Mouse (Mus musculus) naive thymus-derived CD4-positive, alpha-beta T cell, adult 2 months (primary cell): ENCODE measurements at regions not wholly inside any gene's neighbourhood (a gene's known extent, or its start where the extent isn't known, plus 50 kb on each side); places are given as distances from the start of the nearest gene placed in this dataset.

Experiments used
- DNase-seq: peaks from one replicate; pipeline ENCODE4 v3.0.0-alpha.2; 2011; ENCODE audit warnings: low read depth

DNA sequence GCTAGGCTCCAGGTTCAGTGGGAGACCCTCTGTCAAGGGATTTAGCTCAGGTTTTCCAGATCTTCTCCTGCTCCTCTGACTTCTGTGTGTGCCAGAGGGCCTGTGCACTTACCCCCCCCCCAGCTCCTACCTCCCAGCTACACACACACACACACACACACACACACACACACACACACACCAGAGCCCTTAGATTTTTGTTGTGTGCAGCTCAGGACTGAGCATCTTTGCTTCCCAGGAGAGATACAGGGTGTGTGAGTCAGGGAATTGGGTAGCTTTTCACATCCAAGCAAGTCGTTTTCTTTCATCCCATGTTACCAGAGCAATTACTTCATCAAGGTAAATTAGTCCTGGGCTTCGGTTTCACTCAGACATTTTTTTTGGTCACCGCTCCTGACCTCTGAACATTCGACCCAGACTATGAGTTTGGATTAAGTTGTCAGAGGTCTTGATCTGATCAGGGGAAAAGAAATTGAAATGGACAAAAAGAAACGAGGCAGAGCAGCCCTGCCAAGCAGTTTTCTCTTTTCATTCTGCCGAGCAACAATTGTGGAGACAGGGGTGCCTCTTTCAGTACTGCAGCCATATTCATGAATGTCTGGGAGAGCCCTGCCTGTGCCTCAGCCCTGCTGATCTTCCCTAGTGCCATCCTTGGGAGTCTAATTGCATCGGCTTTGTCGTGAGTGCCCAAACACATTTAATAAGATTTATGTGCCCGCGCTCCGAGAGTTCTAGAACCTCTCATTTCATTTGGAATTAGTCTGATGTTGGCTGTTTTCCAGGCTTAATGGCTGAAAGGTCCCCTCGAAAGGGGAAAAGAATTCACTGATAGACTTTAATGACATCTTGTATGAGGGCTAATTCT is 241.3 kb downstream of the 1500009L16Rik start:
- no peak for DNase-seq

DNA sequence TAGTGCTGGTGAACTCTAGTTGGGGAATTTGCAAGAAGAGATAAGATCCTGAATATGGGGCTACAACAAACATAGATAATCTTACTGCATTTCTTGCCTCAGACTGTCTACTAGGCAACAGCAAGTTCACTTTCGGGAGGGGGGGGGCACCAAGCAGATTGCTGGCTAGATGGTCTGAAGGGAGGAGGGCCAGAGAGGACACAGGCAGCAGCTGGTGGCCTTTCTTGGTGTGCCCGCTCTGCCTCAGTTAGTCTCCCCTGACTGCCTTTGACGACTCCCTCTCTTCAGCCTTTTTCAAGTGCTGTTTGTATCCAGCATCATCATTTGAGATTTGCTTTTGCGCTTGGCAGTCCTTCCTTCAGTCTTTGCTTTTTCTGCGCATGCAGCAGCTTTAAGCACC is 242.2 kb downstream of the 1500009L16Rik start:
- no peak for DNase-seq

DNA sequence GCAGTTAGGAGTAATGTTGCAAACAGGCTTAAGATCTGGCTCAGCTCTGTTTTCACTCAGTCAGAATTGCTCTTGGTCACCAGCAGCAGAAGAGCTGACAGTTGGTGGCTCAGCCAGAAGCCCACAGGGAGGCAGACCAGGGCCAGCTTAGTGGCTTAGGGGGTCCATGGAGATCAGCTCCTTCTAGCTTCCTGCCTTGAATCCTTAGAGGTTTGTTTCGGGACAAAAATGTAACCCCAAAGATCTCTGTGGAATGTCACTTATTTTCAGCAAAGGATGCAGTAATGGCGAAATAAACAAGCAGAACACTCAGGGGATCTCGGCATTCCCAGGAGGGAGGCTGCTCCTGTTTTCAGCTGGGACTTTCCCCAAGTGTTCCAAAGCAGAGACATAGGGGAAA is 247.8 kb downstream of the 1500009L16Rik start:
- DNase-seq, result no peak

DNA sequence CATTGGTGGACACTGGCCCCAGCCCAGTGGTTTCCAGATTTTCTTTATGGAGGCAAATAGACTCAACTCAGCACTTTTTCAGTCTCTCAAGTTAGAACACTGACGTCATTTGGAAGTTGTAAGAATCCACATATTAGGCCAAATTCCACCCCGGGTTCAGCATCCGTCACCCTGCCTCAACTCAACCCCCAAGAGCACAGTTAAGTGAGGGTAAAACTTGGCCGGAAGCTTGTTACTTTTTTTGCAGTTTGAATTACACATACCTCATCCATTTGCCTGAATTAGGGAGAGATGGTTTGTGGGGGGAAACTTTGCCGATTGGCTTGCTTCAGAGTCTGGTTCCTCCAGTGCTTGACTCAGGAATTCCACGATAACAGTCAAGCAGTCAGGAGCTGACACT is 251.9 kb downstream of the 1500009L16Rik start:
- DNase-seq, result no peak

DNA sequence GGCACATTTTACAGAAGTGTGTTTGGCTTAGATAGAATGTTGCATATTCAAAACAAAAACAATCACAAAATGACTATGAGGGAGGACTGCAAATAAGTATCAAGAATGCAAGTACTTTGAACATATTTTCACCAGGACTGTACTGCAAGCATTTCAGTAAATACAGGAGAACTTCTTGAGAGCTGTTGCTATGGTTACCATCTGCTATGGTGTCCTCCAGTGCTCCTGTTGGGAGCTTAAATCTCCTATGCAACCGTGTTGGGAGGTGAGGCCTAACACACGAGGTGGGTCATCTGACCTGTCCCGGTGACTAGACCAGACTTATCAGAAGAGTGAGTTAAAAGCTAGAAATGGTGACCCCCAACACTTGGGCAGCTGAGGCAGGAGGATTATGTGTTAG is 253.9 kb downstream of the 1500009L16Rik start:
- DNase-seq, result no peak

DNA sequence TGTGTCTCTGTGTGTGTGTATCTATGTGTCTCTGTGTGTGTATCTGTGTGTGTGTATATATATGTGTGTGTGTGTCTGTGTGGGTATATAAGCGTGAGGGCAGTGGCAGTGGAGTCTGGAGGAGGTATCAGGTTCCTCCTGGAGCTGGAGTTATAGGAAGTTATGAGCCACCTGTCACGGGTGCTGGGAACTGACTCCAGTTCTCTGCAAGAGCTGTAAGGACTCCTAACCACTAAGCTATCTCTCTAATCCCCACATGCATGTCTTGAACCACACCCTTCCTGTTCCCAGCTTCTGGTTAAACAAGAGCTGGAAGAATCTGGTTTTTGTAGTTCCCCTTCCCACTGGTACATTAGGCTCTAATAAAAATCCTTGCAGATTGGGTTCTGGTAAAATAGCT is 257.3 kb downstream of the 1500009L16Rik start:
- DNase-seq, result no peak

DNA sequence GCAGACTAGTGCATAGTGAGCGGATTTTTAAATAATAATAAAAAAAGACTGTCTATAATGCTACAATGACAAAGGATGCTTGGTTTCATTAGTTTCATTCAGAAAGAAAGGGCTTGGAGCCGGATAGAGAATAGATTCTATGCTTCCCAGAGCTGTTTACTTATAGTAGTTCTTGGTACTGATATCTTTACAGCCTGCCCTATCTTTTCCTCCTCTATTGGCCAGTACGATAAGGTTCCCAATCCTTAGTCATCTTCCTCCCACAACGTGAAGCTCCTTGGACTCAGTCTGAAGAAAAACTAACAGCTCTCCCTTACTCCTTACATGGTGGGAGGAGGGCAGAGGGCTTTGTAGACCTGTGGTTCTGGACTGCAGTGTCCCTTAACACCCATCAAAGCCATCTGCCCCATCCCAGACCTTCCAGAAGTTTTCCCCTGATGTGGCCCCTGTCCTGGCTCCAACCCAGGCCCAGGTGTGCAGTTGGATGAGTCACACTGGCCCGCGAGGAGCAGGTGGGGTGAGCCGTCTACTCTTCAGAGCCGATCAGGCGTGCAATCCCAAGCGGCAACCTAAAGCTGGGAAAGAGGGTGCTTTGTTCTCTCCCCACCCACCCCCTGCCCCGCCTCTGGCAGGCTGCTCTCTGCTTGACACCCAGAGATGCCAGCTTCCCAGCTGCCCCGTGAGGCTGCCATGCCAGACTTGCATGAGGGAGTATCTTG is 262.2 kb downstream of the 1500009L16Rik start:
- DNase-seq, result no peak

DNA sequence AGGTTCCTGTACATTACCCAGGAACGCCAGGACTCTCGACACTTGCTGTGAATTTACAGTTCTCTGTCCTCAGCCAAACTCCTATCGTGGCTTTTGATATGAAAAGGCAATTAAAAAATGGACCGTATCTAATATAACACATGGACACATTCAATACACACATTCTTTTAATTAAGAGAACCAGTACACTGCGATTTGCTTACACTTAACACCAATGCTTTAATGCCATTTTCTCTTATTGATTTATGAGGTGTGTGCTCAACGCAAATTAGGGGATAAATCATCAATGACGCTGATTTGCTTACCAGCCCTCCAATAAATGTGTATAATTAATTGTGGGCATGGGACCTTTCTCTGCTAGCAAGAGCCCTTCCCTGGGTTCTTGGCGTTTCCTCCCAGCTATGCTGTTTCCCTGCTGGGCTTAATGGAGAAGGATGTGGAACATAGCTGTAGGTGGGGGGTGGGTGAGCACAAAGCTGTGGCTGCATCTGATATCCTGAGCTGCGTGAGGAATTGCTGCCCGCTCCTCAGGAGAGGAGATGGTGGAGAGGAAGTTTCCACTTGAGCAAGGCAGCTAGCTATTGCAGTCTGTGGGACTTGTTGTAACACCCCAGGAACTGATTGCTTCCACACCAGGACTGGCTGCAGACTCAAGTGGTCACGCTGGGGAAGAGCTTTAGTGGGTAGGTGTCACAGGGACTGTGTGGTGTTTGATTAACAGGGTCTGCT is 270.1 kb downstream of the 1500009L16Rik start:
- DNase-seq, result no peak

DNA sequence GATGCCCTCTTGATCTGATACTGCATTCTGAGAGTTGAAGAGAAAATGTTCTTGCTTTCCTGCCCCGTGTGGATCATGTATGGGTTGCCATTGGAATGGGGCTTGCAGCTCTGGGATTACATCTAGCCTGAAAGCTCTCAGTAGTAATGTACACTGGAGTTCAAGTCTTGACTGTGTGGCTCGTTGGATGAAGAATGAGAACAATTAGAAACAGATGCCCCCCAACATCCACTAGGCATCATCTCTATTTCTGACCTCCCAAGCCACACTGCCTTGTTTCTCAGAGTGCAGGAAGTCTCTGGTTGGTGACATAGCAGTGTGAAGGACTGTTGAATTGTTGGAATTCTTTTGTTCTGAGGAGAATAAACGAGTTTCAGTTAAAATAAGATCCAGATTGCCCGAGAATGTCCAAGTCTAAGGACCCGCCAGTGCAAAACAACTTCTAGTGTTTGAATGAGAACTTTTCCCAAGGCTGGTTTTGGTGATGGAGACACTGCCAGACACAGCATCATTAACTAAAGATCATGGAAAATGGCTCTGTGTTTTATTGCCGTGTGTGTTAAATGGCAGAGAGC is 272.4 kb downstream of the 1500009L16Rik start:
- DNase-seq, result no peak

DNA sequence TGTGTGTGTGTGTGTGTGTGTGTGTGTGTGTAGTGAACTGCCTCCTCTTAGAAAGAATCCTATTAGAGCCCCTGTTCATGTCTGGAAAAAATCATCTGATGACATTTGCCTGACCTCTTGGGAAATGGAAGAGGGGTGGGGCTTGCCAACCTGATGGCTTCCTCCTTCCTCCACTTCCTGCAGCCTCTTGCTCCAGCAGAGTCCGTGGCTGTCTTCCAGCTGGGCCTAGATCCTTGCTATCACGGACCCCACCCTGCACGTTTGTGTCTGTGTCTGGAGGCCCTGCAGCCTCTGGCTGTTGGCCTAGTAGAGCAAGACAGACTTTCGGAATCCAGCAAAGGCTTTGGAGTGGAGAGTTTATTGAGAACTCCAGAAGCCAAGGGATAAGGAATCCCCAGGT is 273.2 kb downstream of the 1500009L16Rik start:
- DNase-seq, result no peak

DNA sequence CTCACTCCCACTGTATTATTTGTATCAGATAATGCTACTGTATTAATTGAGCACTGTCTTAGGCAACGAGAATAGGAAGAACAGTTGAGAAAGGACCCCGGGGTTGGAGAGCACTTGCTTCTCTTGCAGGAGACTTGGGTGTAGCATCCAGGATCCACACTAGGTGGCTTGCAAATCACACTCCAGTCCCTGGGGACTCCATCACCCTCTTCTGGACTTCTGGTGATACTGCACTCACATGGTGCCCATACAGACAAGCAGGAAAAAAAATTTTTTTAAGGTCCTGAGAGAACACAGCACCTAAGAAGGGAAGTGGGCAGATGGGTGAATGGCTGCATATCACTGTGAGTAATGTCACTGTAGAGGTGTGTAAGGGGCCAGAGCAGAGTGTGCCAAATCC is 273.8 kb downstream of the 1500009L16Rik start:
- DNase-seq, result no peak

DNA sequence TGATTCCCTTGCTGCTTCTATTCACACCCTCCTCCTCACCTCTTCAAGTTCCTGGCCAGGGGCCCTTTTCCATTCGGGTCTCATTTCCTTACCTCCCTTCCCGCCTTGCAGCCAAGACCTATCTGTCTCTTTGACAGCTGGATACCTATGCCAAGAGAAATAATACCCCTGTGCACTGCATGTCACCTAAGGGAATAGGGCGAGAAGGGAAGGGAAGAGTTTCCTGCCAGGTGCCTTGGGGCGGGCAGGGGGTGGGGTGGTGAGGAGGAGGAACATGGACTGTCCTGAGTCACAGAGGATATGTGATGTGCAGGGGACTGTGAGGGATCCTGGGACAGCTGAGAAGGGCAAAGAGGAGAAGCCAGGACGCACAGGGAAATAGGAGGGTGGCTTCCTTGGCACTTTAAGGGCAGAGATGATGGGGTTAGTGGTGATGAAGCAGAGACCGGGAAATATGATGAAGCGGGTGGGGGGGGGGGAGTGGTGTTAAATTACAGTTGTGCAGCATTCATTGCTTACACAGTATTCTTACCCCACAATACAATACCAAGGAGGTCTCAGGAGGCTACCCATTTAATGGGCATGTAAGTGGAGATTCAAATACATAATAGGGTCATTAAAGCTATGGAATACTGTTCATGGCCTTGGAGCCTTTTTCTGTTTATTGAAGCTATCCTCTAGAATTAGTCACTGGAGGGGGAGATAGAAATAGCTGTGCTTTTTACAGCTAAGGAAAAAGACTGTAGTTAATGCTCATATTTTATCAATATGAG is 278.0 kb downstream of the 1500009L16Rik start:
- no peak for DNase-seq

DNA sequence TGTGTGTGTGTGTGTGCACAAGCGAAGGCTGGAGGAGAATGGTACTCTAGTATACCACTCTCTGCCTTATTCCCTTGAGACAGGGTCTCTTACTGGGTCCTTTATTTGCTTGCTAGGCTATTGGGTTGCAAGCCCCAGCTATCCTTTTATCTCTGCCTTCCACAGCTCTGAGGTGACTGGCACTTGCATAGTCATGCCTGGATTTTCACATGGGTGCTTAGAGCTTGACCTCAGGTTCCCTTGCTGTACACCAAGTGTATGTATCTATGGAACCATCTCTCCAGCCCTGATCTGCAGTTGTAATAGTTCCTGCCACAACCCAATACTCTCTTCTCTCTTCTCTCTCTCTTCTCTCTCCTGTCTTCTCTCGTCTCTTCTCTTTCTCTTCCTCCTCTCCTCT is 280.1 kb downstream of the 1500009L16Rik start:
- no peak for DNase-seq

DNA sequence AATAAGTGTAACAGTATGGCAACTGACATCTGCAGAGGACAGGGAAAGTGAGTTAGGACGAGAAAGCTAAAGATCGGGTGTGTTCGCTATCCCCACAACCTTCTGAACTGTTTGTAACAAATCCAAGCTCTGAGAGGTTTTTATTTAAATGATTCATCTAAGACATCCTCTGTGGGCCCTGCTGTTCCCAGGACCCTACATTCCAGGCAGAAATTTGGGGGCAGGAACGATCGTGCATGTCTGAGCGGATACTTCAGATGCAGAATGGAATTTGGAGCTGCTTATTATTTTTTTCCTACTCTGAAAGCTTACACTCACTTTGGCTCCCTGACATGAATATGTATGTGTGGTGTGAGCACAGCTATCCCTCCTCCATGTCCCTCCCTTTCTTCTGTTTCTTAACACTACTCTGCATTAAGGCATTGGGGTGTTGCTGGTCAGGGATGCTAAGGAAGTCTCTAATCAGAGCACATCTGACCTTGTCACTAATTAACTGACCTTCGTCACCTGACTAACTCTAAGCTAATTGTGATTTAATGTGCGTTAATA is 281.0 kb downstream of the 1500009L16Rik start:
- no peak for DNase-seq

DNA sequence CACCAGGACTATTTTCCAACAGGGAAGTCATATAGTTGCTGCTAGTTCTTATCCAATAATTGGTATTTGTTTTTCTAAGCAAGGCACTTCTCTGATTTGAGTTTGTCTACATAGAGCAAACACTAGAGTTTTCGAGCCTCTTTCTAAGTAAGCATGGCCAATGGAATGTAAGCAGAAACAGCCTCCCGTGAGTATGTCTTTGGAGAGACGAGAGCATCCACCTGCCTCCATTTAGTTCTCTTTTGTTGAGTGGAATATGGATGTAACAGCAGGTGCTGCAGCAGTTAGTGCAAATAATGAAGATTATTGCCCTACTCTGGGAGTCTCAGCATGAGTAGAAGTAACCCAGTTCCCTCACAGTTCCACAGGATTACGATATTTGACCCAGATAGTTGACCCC is 286.3 kb downstream of the 1500009L16Rik start:
- no peak for DNase-seq

DNA sequence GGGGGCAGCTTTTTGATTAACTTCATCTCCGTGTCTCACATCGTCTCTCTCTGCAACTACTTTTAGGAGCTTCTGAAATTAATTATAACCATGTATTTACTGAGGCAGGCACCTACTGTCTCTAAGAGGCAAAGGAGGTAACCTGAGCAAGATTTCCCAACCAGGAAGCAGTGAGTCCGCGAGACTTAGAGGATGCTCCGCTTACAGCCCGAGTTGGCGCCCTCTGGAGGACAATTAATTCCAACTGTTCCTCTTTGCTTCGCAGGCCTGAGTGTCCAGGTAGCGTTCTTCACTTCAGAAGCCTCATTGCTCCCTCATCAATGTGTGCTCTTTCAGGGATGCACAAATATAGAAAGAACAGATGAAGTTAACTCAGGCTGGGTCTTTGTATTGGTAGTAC is 296.7 kb downstream of the 1500009L16Rik start:
- peak; percentile 23 for DNase-seq

DNA sequence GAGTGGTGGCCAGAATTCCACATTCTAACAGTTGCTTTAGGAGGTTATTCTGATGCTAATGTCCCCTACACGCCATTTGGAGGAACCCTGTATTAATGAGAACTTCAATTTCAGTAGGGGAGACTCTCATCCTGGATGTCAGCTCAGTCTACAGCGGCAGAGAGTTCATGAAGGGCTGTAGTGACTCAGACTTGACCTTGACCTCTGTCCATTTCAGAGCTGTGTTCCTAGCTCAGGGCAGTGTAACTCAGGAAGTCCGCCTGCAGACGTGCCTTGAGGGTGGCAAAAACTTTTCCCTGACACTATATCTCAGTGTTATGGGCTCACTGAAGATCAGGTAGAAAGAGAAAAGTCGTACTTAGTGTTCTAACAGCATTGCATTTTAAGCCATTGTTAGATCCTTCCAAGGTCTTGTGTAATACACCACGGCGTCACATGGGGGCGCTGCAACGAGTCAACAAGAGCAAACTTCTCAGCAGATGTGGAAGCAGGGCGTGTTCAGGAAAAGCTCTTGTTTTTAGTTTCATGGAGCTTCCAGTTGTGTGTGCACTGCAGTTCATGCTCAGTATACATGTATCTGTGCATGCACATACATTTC is 297.5 kb downstream of the 1500009L16Rik start:
- DNase-seq, result peak; percentile 2

DNA sequence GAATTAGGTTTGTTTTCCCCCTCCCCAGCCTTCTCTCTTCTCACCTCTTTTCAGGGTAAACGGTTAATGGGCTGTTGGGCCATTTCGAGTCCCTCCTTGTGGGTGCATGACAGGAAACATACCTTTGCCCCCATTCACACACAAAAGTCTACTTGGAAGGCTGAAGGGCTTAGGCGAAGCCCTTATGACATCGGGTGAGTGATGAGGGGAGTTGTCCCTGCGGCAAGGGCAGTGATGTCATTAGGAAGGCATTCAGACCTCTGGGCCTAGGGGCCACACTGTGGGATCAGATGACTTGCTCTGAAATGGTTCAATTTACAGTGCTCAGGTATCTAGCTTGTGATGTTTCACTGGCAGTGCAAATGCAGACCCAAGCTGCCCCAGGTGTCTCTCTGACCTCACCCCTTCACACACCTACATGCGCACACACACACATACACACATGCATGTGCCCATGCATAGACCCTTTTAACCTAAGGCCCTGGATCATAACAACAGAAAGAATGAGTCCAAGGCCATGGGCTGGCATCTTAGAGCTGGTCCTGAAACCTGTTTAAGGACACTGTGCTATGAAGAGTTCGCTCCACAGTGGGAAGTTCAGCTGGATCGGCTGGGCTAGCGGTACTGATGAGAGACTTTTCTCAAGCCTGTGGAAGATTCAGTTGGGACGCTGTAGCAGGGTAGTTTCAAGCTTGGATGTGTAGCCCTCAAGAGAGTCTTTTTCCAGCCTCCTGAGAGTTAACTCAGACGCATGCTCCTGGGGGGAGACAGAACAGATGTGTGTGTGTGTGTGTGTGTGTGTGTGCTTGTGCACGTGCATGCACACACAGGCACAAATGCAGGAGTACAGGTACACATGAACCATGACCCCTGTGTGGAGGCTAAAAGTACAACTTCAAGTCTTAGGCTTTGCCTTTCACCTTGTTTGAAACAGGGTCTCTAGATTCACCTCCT is 298.8 kb downstream of the 1500009L16Rik start:
- no peak for DNase-seq

DNA sequence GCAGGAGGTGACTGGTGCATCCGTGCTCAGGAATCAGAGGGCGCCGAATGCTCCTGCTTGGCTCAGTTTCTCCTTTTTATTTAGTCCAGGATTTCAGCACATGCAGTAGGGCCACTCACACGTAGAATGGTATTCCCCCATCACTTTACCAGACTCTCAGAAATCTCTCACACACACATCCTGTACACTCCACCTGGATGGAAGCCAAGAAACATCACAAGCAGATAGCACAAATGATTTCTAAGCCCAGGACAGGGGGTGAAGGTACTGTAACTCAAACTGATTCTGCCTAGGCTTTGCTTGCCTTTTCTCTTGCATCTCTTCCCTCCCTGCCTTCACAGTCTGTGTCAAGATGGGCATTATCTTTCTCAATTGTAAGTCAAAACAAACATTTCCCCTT is 301.6 kb downstream of the 1500009L16Rik start:
- DNase-seq, result no peak

DNA sequence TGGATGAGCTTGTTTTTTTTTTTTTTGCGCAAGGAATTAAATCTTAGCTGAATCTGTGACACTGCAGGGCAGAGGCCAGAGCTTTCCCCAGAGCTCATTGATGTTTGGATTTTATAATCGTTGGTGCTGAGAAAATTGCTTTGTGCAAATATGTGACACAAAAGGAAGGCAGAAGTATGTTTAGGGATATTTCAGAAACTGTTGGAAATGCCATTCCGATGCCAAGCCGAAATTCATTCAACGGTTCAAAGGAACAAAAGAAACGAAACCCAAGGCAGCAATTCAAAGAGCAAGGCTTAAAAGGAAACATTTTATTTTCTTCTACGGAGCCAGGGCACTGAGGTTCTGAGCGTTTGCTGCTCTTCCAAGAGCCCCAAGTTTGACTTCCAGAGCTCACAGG is 302.2 kb downstream of the 1500009L16Rik start:
- no peak for DNase-seq
